Mouse (Mus musculus): ENCODE results near the gene Ccer2. TPM values are rescaled to one million over a fixed set of nuclear protein-coding genes. Genes with fewer than 3 reads are reported as not detected.

Ccer2 gene
- total and polyA plus RNA-seq, 2 experiments from 2014 or later: 1.4 TPM; not detected in 1

DNA sequence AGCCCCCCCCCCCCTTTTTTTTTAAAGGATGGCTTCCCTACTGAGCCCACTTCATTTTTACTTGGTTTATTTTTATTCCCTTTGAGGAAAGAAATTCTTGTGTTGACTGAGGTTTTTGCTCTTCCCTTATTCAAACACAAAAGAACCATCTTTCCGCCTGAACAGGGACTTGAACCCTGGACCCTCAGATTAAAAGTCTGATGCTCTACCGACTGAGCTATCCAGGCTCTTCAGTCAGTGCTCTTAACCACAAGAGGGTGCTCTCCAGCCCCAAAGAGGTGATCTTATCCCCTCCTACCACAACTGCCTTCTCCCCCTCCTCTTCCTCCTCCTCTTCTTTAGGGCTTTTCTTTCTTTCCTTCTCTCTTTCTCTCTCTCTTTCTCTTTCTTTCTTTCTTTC lies 37.9 kb downstream of the Ccer2 start:
- WGBS: 46% methylated on average over 2 of the region's 2 CpGs
- Histone ChIP-seq H3K27ac (ENCODE audit: low read depth, low read length) (no peak overlapping the region), H3K9me3 (ENCODE audit: low read length) (no peaks in the 10 kb centered on the region), H3K27me3 (ENCODE audit: insufficient read depth, low read length) (no peaks in the 10 kb centered on the region), H3K4me2 (ENCODE audit: low read depth, low read length, poor library complexity, severe bottlenecking) (no peak overlapping the region), H3K4me3 (ENCODE audit: low read depth, low read length) (no peak overlapping the region), H3K9ac (replicated peaks; ENCODE audit: low read length, poor library complexity, severe bottlenecking) (no peak overlapping the region), H3K4me1 (ENCODE audit: insufficient read depth, low read length) (no peaks in the 10 kb centered on the region), H3K36me3 (ENCODE audit: insufficient read depth, low read length) (no peaks in the 10 kb centered on the region)
- ATAC-seq (ENCODE audit: low FRiP score) (no peak), DNase-seq (ENCODE audit: low spot score) (no peak)
- peak; percentile 48 for TF ChIP-seq CTCF (IDR thresholded peaks at IDR 0.05)

DNA sequence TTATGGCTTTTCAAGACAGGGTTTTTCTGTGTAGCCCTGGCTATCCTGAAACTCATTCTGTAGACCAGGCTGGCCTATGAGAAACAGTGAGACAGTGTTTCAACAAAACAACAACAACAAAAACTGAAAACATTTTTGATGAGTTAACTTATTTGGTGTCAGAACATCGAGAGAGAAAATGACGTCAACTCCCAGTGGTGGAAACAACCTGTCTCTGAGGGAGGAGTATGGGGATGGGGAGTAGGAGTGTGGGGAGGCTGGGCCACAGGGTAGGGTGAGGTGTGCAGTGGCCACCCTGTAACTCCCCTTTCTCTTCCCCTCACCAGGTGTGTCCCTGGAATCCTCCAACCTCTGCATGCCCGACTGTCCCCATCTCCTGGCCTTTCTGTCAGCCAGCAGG lies 38.5 kb downstream of the Ccer2 start:
- H3K27ac ChIP-seq (ENCODE audit: low read depth, low read length): no peak overlapping the region
- no peak for DNase-seq (ENCODE audit: low spot score)
- no peaks in the 10 kb centered on the region for H3K27me3 ChIP-seq (ENCODE audit: insufficient read depth, low read length)
- H3K9me3 ChIP-seq (ENCODE audit: low read length): no peaks in the 10 kb centered on the region
- ATAC-seq (ENCODE audit: low FRiP score): no peak
- H3K4me3 ChIP-seq (ENCODE audit: low read depth, low read length): no peak overlapping the region
- H3K36me3 ChIP-seq (ENCODE audit: insufficient read depth, low read length): no peaks in the 10 kb centered on the region
- WGBS: 91% methylated on average over 3 of the region's 3 CpGs
- no peak overlapping the region for H3K4me2 ChIP-seq (ENCODE audit: low read depth, low read length, poor library complexity, severe bottlenecking)
- no peak overlapping the region for H3K9ac ChIP-seq (replicated peaks; ENCODE audit: low read length, poor library complexity, severe bottlenecking)
- H3K4me1 ChIP-seq (ENCODE audit: insufficient read depth, low read length): no peaks in the 10 kb centered on the region
- TF ChIP-seq CTCF (IDR thresholded peaks at IDR 0.05): no peak

DNA sequence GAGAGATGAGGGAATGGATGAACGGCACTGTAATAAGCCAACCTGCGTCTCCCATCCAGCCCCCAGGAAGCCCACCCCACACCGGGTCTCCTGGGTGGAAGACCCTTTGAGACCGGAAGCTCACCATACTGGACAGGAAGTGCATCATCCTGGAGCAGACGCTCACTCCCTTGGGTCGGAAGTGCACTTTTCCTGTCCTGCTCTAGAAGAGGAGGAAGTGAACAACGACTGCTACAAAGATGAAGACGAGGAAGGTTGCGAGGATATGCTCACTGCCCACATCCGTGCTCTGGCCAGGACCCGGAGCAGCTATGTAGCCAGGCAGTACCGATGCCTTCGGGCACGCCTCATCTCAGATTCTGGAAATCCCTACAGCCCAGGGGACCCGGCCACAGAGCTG lies 39.9 kb downstream of the Ccer2 start:
- Histone ChIP-seq H3K4me3 (ENCODE audit: low read depth, low read length) (no peak overlapping the region), H3K9ac (replicated peaks; ENCODE audit: low read length, poor library complexity, severe bottlenecking) (no peak overlapping the region), H3K9me3 (ENCODE audit: low read length) (no peaks in the 10 kb centered on the region), H3K4me2 (ENCODE audit: low read depth, low read length, poor library complexity, severe bottlenecking) (no peak overlapping the region), H3K27ac (ENCODE audit: low read depth, low read length) (no peak overlapping the region), H3K36me3 (ENCODE audit: insufficient read depth, low read length) (no peaks in the 10 kb centered on the region), H3K4me1 (ENCODE audit: insufficient read depth, low read length) (no peaks in the 10 kb centered on the region), H3K27me3 (ENCODE audit: insufficient read depth, low read length) (no peaks in the 10 kb centered on the region)
- ATAC-seq (ENCODE audit: low FRiP score) (no peak), DNase-seq (ENCODE audit: low spot score) (no peak)
- 81% methylated on average over 15 of the region's 15 CpGs for WGBS
- TF ChIP-seq CTCF (IDR thresholded peaks at IDR 0.05): no peak

DNA sequence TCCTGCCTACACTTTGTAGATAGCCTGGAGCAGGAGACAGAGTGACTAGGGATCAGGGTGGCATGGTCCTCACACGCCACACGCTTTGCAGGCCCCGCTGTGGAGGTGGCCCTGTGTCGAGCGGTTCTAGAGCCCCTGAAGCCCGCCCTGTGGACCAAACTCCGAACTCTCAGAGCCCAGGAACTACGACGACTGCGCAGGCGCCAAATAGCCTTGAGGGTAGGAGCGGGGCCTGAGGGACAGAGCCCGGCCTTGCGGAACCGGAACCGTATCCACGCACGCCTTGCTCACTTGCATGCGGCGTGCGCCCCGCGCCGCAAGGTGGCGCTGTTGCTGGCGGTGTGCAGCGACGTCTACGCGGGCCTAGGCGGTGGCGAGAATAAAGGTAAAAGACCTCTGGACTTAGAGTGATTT lies 40.6 kb downstream of the Ccer2 start:
- Histone ChIP-seq H3K4me1 (ENCODE audit: insufficient read depth, low read length) (no peaks in the 10 kb centered on the region), H3K4me2 (ENCODE audit: low read depth, low read length, poor library complexity, severe bottlenecking) (peak overlapping the region; percentile 31), H3K27me3 (ENCODE audit: insufficient read depth, low read length) (no peaks in the 10 kb centered on the region), H3K36me3 (ENCODE audit: insufficient read depth, low read length) (no peaks in the 10 kb centered on the region), H3K9ac (replicated peaks; ENCODE audit: low read length, poor library complexity, severe bottlenecking) (no peak overlapping the region; the same call in 1 of the 2 replicates), H3K4me3 (ENCODE audit: low read depth, low read length) (peak overlapping the region; percentile 2; the same call in 1 of the 2 replicates), H3K27ac (ENCODE audit: low read depth, low read length) (no peak overlapping the region), H3K9me3 (ENCODE audit: low read length) (no peaks in the 10 kb centered on the region)
- ATAC-seq (ENCODE audit: low FRiP score): peak; percentile 68
- peak; percentile 89 for TF ChIP-seq CTCF (IDR thresholded peaks at IDR 0.05)
- 13% methylated on average over 32 of the region's 32 CpGs for WGBS
- DNase-seq (ENCODE audit: low spot score): peak; percentile 62

DNA sequence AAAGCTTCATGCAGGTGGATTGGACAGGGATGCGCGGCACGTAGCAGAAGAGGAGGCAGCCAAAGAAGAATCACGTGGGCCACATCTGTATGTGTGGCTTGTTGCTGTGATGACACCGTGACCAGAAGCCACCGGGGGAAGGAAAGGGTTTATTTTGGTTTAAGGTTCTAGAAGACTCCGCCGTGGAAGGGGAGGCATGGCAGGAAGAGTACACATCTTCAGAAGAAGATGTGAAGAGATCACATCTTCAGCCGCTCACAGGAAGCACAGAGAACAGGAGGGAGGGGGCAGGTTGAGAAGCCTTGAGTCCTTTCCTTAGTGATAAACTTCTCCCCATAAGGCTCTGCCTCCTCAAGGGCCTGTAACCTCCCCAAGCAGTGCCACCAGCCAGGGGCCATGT lies 44.0 kb downstream of the Ccer2 start:
- no peak overlapping the region for H3K9ac ChIP-seq (replicated peaks; ENCODE audit: low read length, poor library complexity, severe bottlenecking)
- H3K4me2 ChIP-seq (ENCODE audit: low read depth, low read length, poor library complexity, severe bottlenecking): no peak overlapping the region
- no peaks in the 10 kb centered on the region for H3K9me3 ChIP-seq (ENCODE audit: low read length)
- no peaks in the 10 kb centered on the region for H3K4me1 ChIP-seq (ENCODE audit: insufficient read depth, low read length)
- 94% methylated on average over 9 of the region's 9 CpGs for WGBS
- DNase-seq (ENCODE audit: low spot score) (no peak), ATAC-seq (ENCODE audit: low FRiP score) (no peak)
- TF ChIP-seq CTCF (IDR thresholded peaks at IDR 0.05): no peak
- H3K36me3 ChIP-seq (ENCODE audit: insufficient read depth, low read length): no peaks in the 10 kb centered on the region
- no peak overlapping the region for H3K27ac ChIP-seq (ENCODE audit: low read depth, low read length)
- no peaks in the 10 kb centered on the region for H3K27me3 ChIP-seq (ENCODE audit: insufficient read depth, low read length)
- no peak overlapping the region for H3K4me3 ChIP-seq (ENCODE audit: low read depth, low read length)

DNA sequence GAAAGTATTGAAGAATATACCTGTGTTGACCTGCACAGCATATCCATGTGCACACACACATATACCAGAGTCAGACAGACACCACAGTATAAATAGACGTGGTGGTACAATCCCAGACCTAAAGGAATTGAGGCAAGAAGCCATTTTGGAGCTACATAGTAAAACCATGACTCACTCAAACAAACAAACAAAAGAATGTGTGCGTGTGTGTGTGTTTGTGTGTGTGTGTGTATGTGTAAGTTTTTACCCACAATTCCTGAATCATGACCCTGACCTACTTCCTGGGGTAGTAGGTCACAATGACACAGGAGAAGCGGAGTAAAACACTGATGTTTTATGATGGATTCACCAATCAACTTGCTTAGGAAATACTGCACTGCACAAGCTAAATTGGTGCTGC lies 45.5 kb downstream of the Ccer2 start:
- no peaks in the 10 kb centered on the region for H3K36me3 ChIP-seq (ENCODE audit: insufficient read depth, low read length)
- H3K27ac ChIP-seq (ENCODE audit: low read depth, low read length): no peak overlapping the region
- no peaks in the 10 kb centered on the region for H3K27me3 ChIP-seq (ENCODE audit: insufficient read depth, low read length)
- no peaks in the 10 kb centered on the region for H3K9me3 ChIP-seq (ENCODE audit: low read length)
- no peak overlapping the region for H3K4me3 ChIP-seq (ENCODE audit: low read depth, low read length)
- no peak for ATAC-seq (ENCODE audit: low FRiP score)
- WGBS: 83% methylated on average over 3 of the region's 3 CpGs
- DNase-seq (ENCODE audit: low spot score): no peak
- H3K4me1 ChIP-seq (ENCODE audit: insufficient read depth, low read length): no peaks in the 10 kb centered on the region
- H3K9ac ChIP-seq (replicated peaks; ENCODE audit: low read length, poor library complexity, severe bottlenecking): no peak overlapping the region
- no peak overlapping the region for H3K4me2 ChIP-seq (ENCODE audit: low read depth, low read length, poor library complexity, severe bottlenecking)
- TF ChIP-seq CTCF (IDR thresholded peaks at IDR 0.05): no peak

Data from midbrain, postnatal 0 days (tissue).